Mouse (Mus musculus): ENCODE measurements around the gene Irx5. TPM values are rescaled to one million over a fixed set of nuclear protein-coding genes. Genes with fewer than 3 reads are reported as not detected.

Gene Irx5
- polyA plus RNA-seq, 1 experiment = 0.14 TPM

- DNase-seq (ENCODE audit: low spot score) = no peak
Observed at GRCm38 (mm10) chr8:92360083-92360861, 2.8 kb downstream of the Irx5 start.

- DNase-seq (ENCODE audit: low spot score) = no peak
Observed at GRCm38 (mm10) chr8:92361546-92362351, 4.3 kb downstream of the Irx5 start.

- no peak for DNase-seq (ENCODE audit: low spot score)
Observed at GRCm38 (mm10) chr8:92362396-92363115, 5.1 kb downstream of the Irx5 start.

- DNase-seq (ENCODE audit: low spot score) = no peak
Observed at GRCm38 (mm10) chr8:92363217-92364147, 6.1 kb downstream of the Irx5 start.

- DNase-seq (ENCODE audit: low spot score) = peak; percentile 31
Observed at GRCm38 (mm10) chr8:92364148-92364775, 6.8 kb downstream of the Irx5 start.

GRCm38 (mm10) chr8:92364776-92365240, 7.4 kb downstream of the Irx5 start:
- DNase-seq (ENCODE audit: low spot score) = no peak

GRCm38 (mm10) chr8:92365241-92365943, 8.0 kb downstream of the Irx5 start:
- DNase-seq (ENCODE audit: low spot score) = no peak

- DNase-seq (ENCODE audit: low spot score) = no peak
Observed at GRCm38 (mm10) chr8:92365944-92366735, 8.7 kb downstream of the Irx5 start.

- DNase-seq (ENCODE audit: low spot score) = no peak
Observed at GRCm38 (mm10) chr8:92366736-92367267, 9.4 kb downstream of the Irx5 start.

GRCm38 (mm10) chr8:92379524-92379923, 22.1 kb downstream of the Irx5 start:
- no peak for DNase-seq (ENCODE audit: low spot score)

- DNase-seq (ENCODE audit: low spot score) = no peak
Observed at GRCm38 (mm10) chr8:92380571-92380970, 23.1 kb downstream of the Irx5 start.

GRCm38 (mm10) chr8:92387893-92388292, 30.5 kb downstream of the Irx5 start:
- no peak for DNase-seq (ENCODE audit: low spot score)

- no peak for DNase-seq (ENCODE audit: low spot score)
Observed at GRCm38 (mm10) chr8:92404218-92404617, 46.8 kb downstream of the Irx5 start.

- no peak for DNase-seq (ENCODE audit: low spot score)
Observed at GRCm38 (mm10) chr8:92408092-92408491, 50.7 kb downstream of the Irx5 start.

GRCm38 (mm10) chr8:92413583-92413982, 56.2 kb downstream of the Irx5 start:
- DNase-seq (ENCODE audit: low spot score) = no peak

GRCm38 (mm10) chr8:92420666-92421065, 63.2 kb downstream of the Irx5 start:
- no peak for DNase-seq (ENCODE audit: low spot score)
